Mouse (Mus musculus): ENCODE measurements around the gene Fam13c.

DNA sequence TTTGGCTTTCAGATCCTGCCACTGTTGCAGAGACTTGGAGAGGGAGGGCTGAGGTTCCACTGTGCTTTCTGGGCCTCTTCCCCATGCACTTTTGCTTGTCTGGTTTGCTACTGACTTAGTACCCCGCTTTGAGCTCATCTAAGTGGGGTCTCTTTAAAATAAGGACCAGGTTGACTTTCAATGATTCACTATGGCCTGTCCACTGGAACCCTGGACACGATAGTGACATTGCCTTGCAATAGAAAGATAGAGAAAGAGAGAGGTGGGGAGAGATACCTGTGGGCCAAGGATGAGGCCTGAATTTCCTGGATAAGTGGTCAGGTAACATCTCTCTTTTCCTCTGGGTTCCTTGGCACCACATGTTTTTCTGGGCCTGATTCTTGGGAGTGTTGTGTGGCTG, 1.9 kb downstream of the Fam13c start:
- TF ChIP-seq HCFC1 (IDR thresholded peaks at IDR 0.05; ENCODE audit: borderline replicate concordance, insufficient read depth, low read length) = no peak
- TF ChIP-seq CHD2 (IDR thresholded peaks at IDR 0.05; ENCODE audit: low read depth, low read length) = no peak
- TF ChIP-seq ZNF384 (IDR thresholded peaks at IDR 0.05; ENCODE audit: low read depth, low read length) = no peak

Measured in ES-E14 (cell line).